Mouse (Mus musculus) kidney, embryonic 15.5 days (tissue): ENCODE measurements around the gene Dbil5. TPM values are rescaled to one million over a fixed set of nuclear protein-coding genes. Genes with fewer than 3 reads are reported as not detected.
"Not testable (repeated sequence)": the region's sequence is repeated elsewhere in the genome, so short reads cannot be mapped to it uniquely, and the experiment has no call there.

Source experiments
- ATAC-seq: fragments of 200-750 bp; cut with Nextera tagmentation; replicated peaks from 2 replicates; pipeline ENCODE4 v1.8.0; 2017; ENCODE audit warnings: moderate TSS enrichment; ENCODE audit not compliant: low FRiP score
- H3K27ac ChIP-seq: fragments of 300-500 bp; sonication (generic); 2 replicates; pipeline ENCODE4 v1.5.1; 2015; ENCODE audit warnings: mild to moderate bottlenecking, inconsistent platforms
- H3K27me3 ChIP-seq: fragments of 300-500 bp; sonication (generic); 2 replicates; pipeline ENCODE4 v1.6.1; 2015; ENCODE audit warnings: inconsistent platforms
- H3K36me3 ChIP-seq: fragments of 300-500 bp; sonication (generic); 2 replicates; pipeline ENCODE4 v1.6.1; 2015; ENCODE audit warnings: inconsistent platforms
- H3K4me1 ChIP-seq: fragments of 300-500 bp; sonication (generic); 2 replicates; pipeline ENCODE4 v1.6.1; 2015; ENCODE audit warnings: inconsistent platforms
- H3K4me2 ChIP-seq: fragments of 300-500 bp; sonication (generic); 2 replicates; pipeline ENCODE4 v1.6.1; 2015; ENCODE audit warnings: moderate library complexity, mild to moderate bottlenecking, inconsistent platforms
- H3K4me3 ChIP-seq: fragments of 300-500 bp; sonication (generic); replicated peaks from 2 replicates; pipeline ENCODE4 v1.5.1; 2015; ENCODE audit warnings: mild to moderate bottlenecking, inconsistent platforms
- H3K9ac ChIP-seq: fragments of 300-500 bp; sonication (generic); 2 replicates; pipeline ENCODE4 v1.6.1; 2015; ENCODE audit warnings: mild to moderate bottlenecking, inconsistent platforms
- H3K9me3 ChIP-seq: fragments of 300-500 bp; sonication (generic); replicated peaks from 2 replicates; pipeline ENCODE4 v1.6.1; 2016; ENCODE audit warnings: inconsistent platforms
- WGBS: fragments of 180-500 bp; shearing (Covaris S2); methylation state at CpG from one replicate; pipeline ENCODE4 v1.1.7; 2015; ENCODE audit warnings: mixed read lengths; 5-methylcytosine and 5-hydroxymethylcytosine counted together
- polyA plus RNA-seq: library from polyadenylated mRNA; unstranded; fragments of >200 nt; fragmentation: Nextera tagmentation; extraction: Ambion mirVana; gene quantifications from 2 replicates; pipeline ENCODE4 v1.2.1, GENCODE M21; 2015

Gene Dbil5
- polyA plus RNA-seq, 1 experiment from 2014 or later = 0.97 TPM

GRCm38 (mm10) chr11:76206793-76207192 lies 10.6 kb upstream of the Dbil5 start:
- H3K27me3 ChIP-seq = no peaks in the 10 kb centered on the region
- H3K27ac ChIP-seq = no peak overlapping the region
- no peak overlapping the region for H3K4me2 ChIP-seq
- peaks cover 8% of the 10 kb centered on the region for H3K4me1 ChIP-seq
- WGBS = 85% methylated on average over 5 of the region's 5 CpGs
- H3K36me3 ChIP-seq = peaks cover 61% of the 10 kb centered on the region
- ATAC-seq = no peak
- no peak overlapping the region for H3K9ac ChIP-seq
- H3K4me3 ChIP-seq = no peak overlapping the region
- no peaks in the 10 kb centered on the region for H3K9me3 ChIP-seq

- Histone ChIP-seq H3K36me3 (peaks cover 81% of the 10 kb centered on the region), H3K9ac (no peak overlapping the region), H3K27me3 (no peaks in the 10 kb centered on the region), H3K4me2 (no peak overlapping the region), H3K4me1 (no peaks in the 10 kb centered on the region), H3K27ac (no peak overlapping the region), H3K9me3 (no peaks in the 10 kb centered on the region), H3K4me3 (no peak overlapping the region)
- no peak for ATAC-seq
- WGBS = 82% methylated on average over 13 of the region's 13 CpGs
These were observed 7.0 kb upstream of the Dbil5 start for GRCm38 (mm10) chr11:76210228-76210985.

GRCm38 (mm10) chr11:76211595-76211994 lies 5.8 kb upstream of the Dbil5 start:
- H3K9ac ChIP-seq, ATAC-seq, H3K9me3 ChIP-seq, H3K27ac ChIP-seq, H3K27me3 ChIP-seq, H3K4me2 ChIP-seq, H3K4me3 ChIP-seq: not testable (repeated sequence)
- peaks cover 76% of the 10 kb centered on the region for H3K36me3 ChIP-seq
- peaks cover 10% of the 10 kb centered on the region for H3K4me1 ChIP-seq
- WGBS = 89% methylated on average over 6 of the region's 6 CpGs

GRCm38 (mm10) chr11:76213841-76214240 lies 3.6 kb upstream of the Dbil5 start:
- Histone ChIP-seq H3K9ac (no peak overlapping the region), H3K27ac (no peak overlapping the region), H3K4me2 (no peak overlapping the region), H3K4me3 (no peak overlapping the region), H3K9me3 (no peaks in the 10 kb centered on the region), H3K4me1 (peaks cover 19% of the 10 kb centered on the region), H3K36me3 (peaks cover 55% of the 10 kb centered on the region), H3K27me3 (no peaks in the 10 kb centered on the region)
- WGBS = 87% methylated on average over 5 of the region's 5 CpGs
- no peak for ATAC-seq

- no peaks in the 10 kb centered on the region for H3K9me3 ChIP-seq
- H3K27me3 ChIP-seq = no peaks in the 10 kb centered on the region
- no peak overlapping the region for H3K27ac ChIP-seq
- 94% methylated on average over 2 of the region's 2 CpGs for WGBS
- no peak overlapping the region for H3K4me3 ChIP-seq
- no peak overlapping the region for H3K9ac ChIP-seq
- H3K4me1 ChIP-seq = peaks cover 19% of the 10 kb centered on the region
- H3K36me3 ChIP-seq = peaks cover 53% of the 10 kb centered on the region
- ATAC-seq = no peak
- no peak overlapping the region for H3K4me2 ChIP-seq
These were observed 2.4 kb upstream of the Dbil5 start for GRCm38 (mm10) chr11:76215011-76215410.

- H3K4me2 ChIP-seq = peak overlapping the region; percentile 74
- H3K27me3 ChIP-seq = no peaks in the 10 kb centered on the region
- no peaks in the 10 kb centered on the region for H3K9me3 ChIP-seq
- peaks cover 53% of the 10 kb centered on the region for H3K36me3 ChIP-seq
- 90% methylated on average over 5 of the region's 5 CpGs for WGBS
- H3K4me3 ChIP-seq = peak overlapping the region; percentile 88
- H3K4me1 ChIP-seq = peaks cover 19% of the 10 kb centered on the region
- H3K27ac ChIP-seq = peak overlapping the region; percentile 94; the same call in 1 of the 2 replicates
- no peak overlapping the region for H3K9ac ChIP-seq
- no peak for ATAC-seq
These were observed 1.3 kb upstream of the Dbil5 start for GRCm38 (mm10) chr11:76216049-76216540.

GRCm38 (mm10) chr11:76216681-76217389 lies 573 bp upstream of the Dbil5 start:
- H3K4me3 ChIP-seq = peak overlapping the region; percentile 88
- peaks cover 56% of the 10 kb centered on the region for H3K36me3 ChIP-seq
- no peaks in the 10 kb centered on the region for H3K27me3 ChIP-seq
- peak; percentile 4 for ATAC-seq
- H3K4me2 ChIP-seq = peak overlapping the region; percentile 74
- H3K4me1 ChIP-seq = peaks cover 19% of the 10 kb centered on the region
- no peaks in the 10 kb centered on the region for H3K9me3 ChIP-seq
- peak overlapping the region; percentile 95 for H3K9ac ChIP-seq
- 3% methylated on average over 33 of the region's 33 CpGs for WGBS
- peak overlapping the region; percentile 94 for H3K27ac ChIP-seq

GRCm38 (mm10) chr11:76224631-76225030 lies 7.2 kb downstream of the Dbil5 start:
- Histone ChIP-seq H3K9ac (no peak overlapping the region), H3K4me2 (no peak overlapping the region), H3K4me1 (no peaks in the 10 kb centered on the region), H3K9me3 (no peaks in the 10 kb centered on the region), H3K27me3 (no peaks in the 10 kb centered on the region), H3K36me3 (peaks cover 76% of the 10 kb centered on the region), H3K27ac (no peak overlapping the region), H3K4me3 (no peak overlapping the region)
- ATAC-seq = no peak
- WGBS = 89% methylated on average over 5 of the region's 5 CpGs

- H3K9ac ChIP-seq = no peak overlapping the region
- H3K4me2 ChIP-seq = no peak overlapping the region
- no peak overlapping the region for H3K4me3 ChIP-seq
- no peaks in the 10 kb centered on the region for H3K4me1 ChIP-seq
- ATAC-seq = no peak
- H3K27me3 ChIP-seq = no peaks in the 10 kb centered on the region
- no peak overlapping the region for H3K27ac ChIP-seq
- H3K36me3 ChIP-seq = peaks cover 72% of the 10 kb centered on the region
- H3K9me3 ChIP-seq = no peaks in the 10 kb centered on the region
These were observed 7.6 kb downstream of the Dbil5 start for GRCm38 (mm10) chr11:76225051-76225450.

- Histone ChIP-seq H3K9ac (no peak overlapping the region), H3K36me3 (peaks cover 90% of the 10 kb centered on the region), H3K27me3 (no peaks in the 10 kb centered on the region), H3K9me3 (no peaks in the 10 kb centered on the region), H3K27ac (no peak overlapping the region), H3K4me3 (no peak overlapping the region), H3K4me1 (no peaks in the 10 kb centered on the region), H3K4me2 (no peak overlapping the region)
- 88% methylated on average over 3 of the region's 3 CpGs for WGBS
- ATAC-seq = no peak
These were observed 18.7 kb downstream of the Dbil5 start for GRCm38 (mm10) chr11:76236136-76236535.

- H3K36me3 ChIP-seq = peaks cover 56% of the 10 kb centered on the region
- H3K9ac ChIP-seq = no peak overlapping the region
- H3K4me2 ChIP-seq = no peak overlapping the region
- WGBS = 93% methylated on average over 2 of the region's 2 CpGs
- H3K4me3 ChIP-seq = no peak overlapping the region
- ATAC-seq = no peak
- H3K9me3 ChIP-seq = no peaks in the 10 kb centered on the region
- H3K27ac ChIP-seq = no peak overlapping the region
- H3K27me3 ChIP-seq = no peaks in the 10 kb centered on the region
- peaks cover 17% of the 10 kb centered on the region for H3K4me1 ChIP-seq
These were observed 22.3 kb downstream of the Dbil5 start for GRCm38 (mm10) chr11:76239750-76240149.
